Comparison of ENCODE assay signal across 35 mouse cellular contexts in genomic region chr17:31694949-31695348, GRCm38 (mm10). TPM values are rescaled to one million over a fixed set of nuclear protein-coding genes. Genes with fewer than 3 reads are reported as not detected.
"Had no signal": no experiment of that assay in that cellular context is flagged by ENCODE, and none has a peak within 500 bp of the region (broad histone marks: within the 10 kb centered on the region; RNA-seq: fewer than 3 reads in every experiment).

No protein-coding gene starts in this region.

- H3K9ac ChIP-seq: embryonic facial prominence, embryonic 12.5 days; embryonic facial prominence, embryonic 13.5 days; embryonic facial prominence, embryonic 15.5 days; forebrain, embryonic 12.5 days; forebrain, embryonic 13.5 days; forebrain, embryonic 15.5 days; forebrain, postnatal 0 days had no signal

- H3K27me3 ChIP-seq: embryonic facial prominence, embryonic 12.5 days; embryonic facial prominence, embryonic 13.5 days; embryonic facial prominence, embryonic 15.5 days; forebrain, embryonic 12.5 days; forebrain, embryonic 15.5 days had no signal

- DNase-seq: cerebellum, adult 2 months; cerebellum, adult 8-10 months; cerebellum, adult 9-10 months; cerebellum, adult 9-11 months; cerebellum, postnatal 10 days; cerebellum, postnatal 14 days; cerebellum, postnatal 25 days; cerebellum, postnatal 36 days; embryo, embryonic 11 days; forebrain, postnatal 0 days; gastrocnemius, adult 2 months; gastrocnemius, postnatal 10 days; gastrocnemius, postnatal 14 days; gastrocnemius, postnatal 25 days; gastrocnemius, postnatal 36 days; heart, adult 11 months; heart, adult 18-20 months had no signal

- H3K36me3 ChIP-seq: embryonic facial prominence, embryonic 10.5 days; embryonic facial prominence, embryonic 12.5 days; embryonic facial prominence, embryonic 13.5 days; embryonic facial prominence, embryonic 15.5 days; forebrain, embryonic 10.5 days; forebrain, embryonic 12.5 days; forebrain, embryonic 15.5 days had no signal

- ATAC-seq: forebrain, embryonic 13.5 days; forebrain, embryonic 14.5 days; forebrain, embryonic 15.5 days; forebrain, embryonic 16.5 days; forebrain, postnatal 0 days had no signal

- H3K4me2 ChIP-seq: embryonic facial prominence, embryonic 12.5 days; embryonic facial prominence, embryonic 13.5 days; embryonic facial prominence, embryonic 15.5 days; forebrain, embryonic 12.5 days; forebrain, embryonic 13.5 days; forebrain, embryonic 15.5 days had no signal

- H3K9me3 ChIP-seq: embryonic facial prominence, embryonic 10.5 days; embryonic facial prominence, embryonic 12.5 days; embryonic facial prominence, embryonic 13.5 days; embryonic facial prominence, embryonic 15.5 days; forebrain, embryonic 10.5 days; forebrain, embryonic 12.5 days; forebrain, embryonic 13.5 days; forebrain, embryonic 15.5 days had no signal

- H3K27ac ChIP-seq: embryonic facial prominence, embryonic 10.5 days; embryonic facial prominence, embryonic 12.5 days; embryonic facial prominence, embryonic 13.5 days; embryonic facial prominence, embryonic 15.5 days; forebrain, embryonic 10.5 days; forebrain, embryonic 13.5 days; forebrain, embryonic 15.5 days; gastrocnemius, adult 2 months had no signal

- H3K4me3 ChIP-seq: embryonic facial prominence, embryonic 10.5 days; embryonic facial prominence, embryonic 12.5 days; embryonic facial prominence, embryonic 13.5 days; embryonic facial prominence, embryonic 15.5 days; erythroblast, embryonic 14.5 days; forebrain, embryonic 10.5 days; forebrain, embryonic 12.5 days; forebrain, embryonic 13.5 days; forebrain, embryonic 15.5 days; gastrocnemius, adult 2 months had no signal

RNA-seq across cellular contexts. Expression of gene Cryaa, which starts 17.3 kb away (rescaled TPM):
- total RNA-seq: common myeloid progenitor, adult 5-6 weeks; forebrain, postnatal 0 days; gastrocnemius, adult 18-20 months; gastrocnemius, adult 2 months; gastrocnemius, adult 8-10 months; gastrocnemius, postnatal 10 days; gastrocnemius, postnatal 14 days; gastrocnemius, postnatal 25 days; gastrocnemius, postnatal 36 days; gastrocnemius, postnatal 4 days; granulocyte monocyte progenitor cell, adult 5-6 weeks; heart, adult 18-20 months had no signal
- polyA plus RNA-seq: embryonic facial prominence, embryonic 13.5 days; erythroblast, embryonic 14.5 days; forebrain, embryonic 10.5 days; forebrain, embryonic 11.5 days; forebrain, embryonic 12.5 days; forebrain, embryonic 13.5 days; forebrain, embryonic 15.5 days; forebrain, embryonic 16.5 days; forebrain, postnatal 0 days; gonadal fat pad, adult 2 months had no signal
